Mouse (Mus musculus) cerebellum, adult 11 months (tissue): ENCODE results near the gene Gm21983.
A peak's percentile ranks its signal among the peaks of the same experiment; 100 is the strongest.

Source experiments
- DNase-seq: peaks from one replicate; pipeline ENCODE4 v3.0.0; 2022

Gene Gm21983

GRCm38 (mm10) chr7:27180837-27181695 lies at the start of gene Gm21983, which contains the start of gene Mia:
TSS of gene Gm21983 (minus strand) at chr7:27181086.
TSS of gene Mia (minus strand) at chr7:27181157.
- no peak for DNase-seq

- no peak for DNase-seq
Observed at GRCm38 (mm10) chr7:27228865-27229264, 48.0 kb upstream of the Gm21983 start.

- DNase-seq = peak; percentile 83
Observed at GRCm38 (mm10) chr7:27228281-27228821, 47.5 kb upstream of the Gm21983 start, which contains the start of gene Itpkc. TSS of gene Itpkc (minus strand) at chr7:27228661.

GRCm38 (mm10) chr7:27227676-27228075 lies 46.8 kb upstream of the Gm21983 start:
- DNase-seq = peak; percentile 44

- no peak for DNase-seq
Observed at GRCm38 (mm10) chr7:27227276-27227675, 46.4 kb upstream of the Gm21983 start.

- DNase-seq = peak; percentile 38
Observed at GRCm38 (mm10) chr7:27224877-27225575, 44.1 kb upstream of the Gm21983 start.

- no peak for DNase-seq
Observed at GRCm38 (mm10) chr7:27222538-27222937, 41.7 kb upstream of the Gm21983 start.

GRCm38 (mm10) chr7:27221939-27222338 lies 41.1 kb upstream of the Gm21983 start:
- DNase-seq = no peak

- DNase-seq = no peak
Observed at GRCm38 (mm10) chr7:27219937-27220336, 39.1 kb upstream of the Gm21983 start.

- DNase-seq = peak; percentile 56
Observed at GRCm38 (mm10) chr7:27218586-27218985, 37.7 kb upstream of the Gm21983 start.

GRCm38 (mm10) chr7:27212626-27213025 lies 31.7 kb upstream of the Gm21983 start:
- no peak for DNase-seq

- DNase-seq = no peak
Observed at GRCm38 (mm10) chr7:27203730-27204449, 23.0 kb upstream of the Gm21983 start.

- DNase-seq = no peak
Observed at GRCm38 (mm10) chr7:27198779-27199178, 17.9 kb upstream of the Gm21983 start.

GRCm38 (mm10) chr7:27198355-27198754 lies 17.5 kb upstream of the Gm21983 start:
- DNase-seq = no peak

GRCm38 (mm10) chr7:27197634-27198033 lies 16.7 kb upstream of the Gm21983 start:
- no peak for DNase-seq

- no peak for DNase-seq
Observed at GRCm38 (mm10) chr7:27197136-27197535, 16.2 kb upstream of the Gm21983 start.

- DNase-seq = peak; percentile 94
Observed at GRCm38 (mm10) chr7:27195681-27196611, 15.1 kb upstream of the Gm21983 start, which contains the start of the genes BC024978 and Snrpa. TSS of gene BC024978 (plus strand) at chr7:27195781. TSS of gene Snrpa (minus strand) at chr7:27196271.

GRCm38 (mm10) chr7:27193731-27194130 lies 12.8 kb upstream of the Gm21983 start:
- DNase-seq = no peak

GRCm38 (mm10) chr7:27192434-27192833 lies 11.5 kb upstream of the Gm21983 start:
- DNase-seq = no peak

GRCm38 (mm10) chr7:27189271-27189931 lies 8.5 kb upstream of the Gm21983 start:
- no peak for DNase-seq

GRCm38 (mm10) chr7:27185986-27186385 lies 5.1 kb upstream of the Gm21983 start:
- no peak for DNase-seq
